Mouse (Mus musculus) stomach, embryonic 15.5 days (tissue): ENCODE measurements at regions not wholly inside any gene's neighbourhood (a gene's known extent, or its start where the extent isn't known, plus 50 kb on each side); places are given as distances from the start of the nearest gene placed in this dataset.

ENCODE experiments used
- ATAC-seq: fragments of 200-750 bp; cut with Nextera tagmentation; 2 replicates; pipeline ENCODE4 v1.8.0; 2017; ENCODE audit warnings: low read depth, moderate number of reproducible peaks, moderate TSS enrichment; ENCODE audit not compliant: insufficient read depth, low FRiP score
- H3K27ac ChIP-seq: fragments of 300-500 bp; sonication (generic); 2 replicates; pipeline ENCODE4 v1.5.1; 2015; ENCODE audit warnings: mild to moderate bottlenecking, inconsistent platforms
- H3K27me3 ChIP-seq: fragments of 300-500 bp; sonication (generic); replicated peaks from 2 replicates; pipeline ENCODE4 v1.6.1; 2015; ENCODE audit warnings: inconsistent platforms
- H3K36me3 ChIP-seq: fragments of 300-500 bp; sonication (generic); 2 replicates; pipeline ENCODE4 v1.6.1; 2015; ENCODE audit warnings: inconsistent platforms
- H3K4me1 ChIP-seq: fragments of 300-500 bp; sonication (generic); 2 replicates; pipeline ENCODE4 v1.6.1; 2015; ENCODE audit warnings: inconsistent platforms
- H3K4me2 ChIP-seq: fragments of 300-500 bp; sonication (generic); 2 replicates; pipeline ENCODE4 v1.6.1; 2015; ENCODE audit warnings: mild to moderate bottlenecking, inconsistent platforms
- H3K4me3 ChIP-seq: fragments of 300-500 bp; sonication (generic); replicated peaks from 2 replicates; pipeline ENCODE4 v1.5.1; 2015; ENCODE audit warnings: inconsistent platforms
- H3K9ac ChIP-seq: fragments of 300-500 bp; sonication (generic); 2 replicates; pipeline ENCODE4 v1.6.1; 2015; ENCODE audit warnings: inconsistent platforms
- H3K9me3 ChIP-seq: fragments of 300-500 bp; sonication (generic); 2 replicates; pipeline ENCODE4 v1.6.1; 2016; ENCODE audit warnings: inconsistent platforms
- WGBS: fragments of 180-500 bp; shearing (Covaris S2); methylation state at CpG from one replicate; pipeline ENCODE4 v1.1.7; 2015; 5-methylcytosine and 5-hydroxymethylcytosine counted together

DNA sequence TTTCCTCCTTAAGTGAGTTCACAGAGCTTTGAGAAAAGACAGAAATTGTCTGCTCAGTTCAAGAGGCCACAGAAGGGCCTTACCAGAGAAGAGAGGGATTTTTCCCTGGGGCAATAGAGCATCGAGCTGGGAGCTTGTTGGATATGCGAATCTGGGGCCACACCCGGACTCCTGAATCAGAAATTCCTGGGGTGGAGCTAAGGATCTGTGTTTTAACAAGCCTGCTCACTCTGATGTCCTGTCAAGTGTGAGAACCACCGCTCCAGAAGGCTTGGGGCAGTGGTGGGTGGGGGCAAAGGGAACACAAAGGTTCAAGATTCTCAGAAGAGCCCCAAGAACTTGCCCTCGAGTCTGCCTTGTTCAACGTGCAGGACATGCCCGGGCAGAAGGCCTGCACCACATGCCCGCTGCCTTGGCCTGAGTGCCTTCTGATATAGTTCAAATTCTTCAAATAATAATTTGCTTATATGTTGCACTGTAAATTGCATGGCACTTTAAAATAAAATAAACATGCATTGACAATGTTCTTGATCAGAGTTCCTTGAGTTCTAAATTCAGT is 241.3 kb upstream of the Hes1 start:
- Histone ChIP-seq H3K4me1 (peaks cover 11% of the 10 kb centered on the region; the same call in 1 of the 2 replicates), H3K36me3 (no peaks in the 10 kb centered on the region), H3K4me3 (no peak overlapping the region), H3K27ac (peak overlapping the region; percentile 54; the same call in 1 of the 2 replicates), H3K9ac (no peak overlapping the region), H3K9me3 (no peaks in the 10 kb centered on the region), H3K27me3 (no peaks in the 10 kb centered on the region), H3K4me2 (no peak overlapping the region)
- ATAC-seq: no peak
- WGBS: 55% methylated on average over 8 of the region's 8 CpGs

DNA sequence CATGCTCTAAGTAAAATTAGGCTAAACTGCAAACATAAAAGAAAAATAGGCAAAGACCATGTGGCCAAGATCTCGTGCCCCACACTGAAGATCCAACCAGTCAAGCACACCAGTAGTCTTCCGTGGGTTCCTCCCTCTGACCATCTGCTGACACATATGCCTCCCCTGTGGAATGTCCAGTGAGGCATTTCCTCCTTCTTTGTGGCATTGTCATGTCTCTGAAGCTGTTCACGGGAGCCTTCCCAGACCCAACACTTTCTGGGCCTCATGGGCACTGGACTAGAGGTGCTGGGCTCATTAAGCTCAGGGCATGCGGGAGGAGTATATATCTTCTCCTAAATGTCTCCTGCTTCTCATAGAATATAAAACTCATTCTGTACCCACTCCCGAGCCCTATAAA is 237.3 kb upstream of the Hes1 start:
- Histone ChIP-seq H3K4me1 (0 out of 2 replicates have a peak, but pooled peaks cover 9% of the 10 kb centered on the region), H3K9me3 (no peaks in the 10 kb centered on the region), H3K9ac (no peak overlapping the region), H3K4me2 (no peak overlapping the region), H3K4me3 (no peak overlapping the region), H3K27me3 (no peaks in the 10 kb centered on the region), H3K27ac (no peak overlapping the region), H3K36me3 (no peaks in the 10 kb centered on the region)
- no peak for ATAC-seq
- 81% methylated on average over 5 of the region's 5 CpGs for WGBS

DNA sequence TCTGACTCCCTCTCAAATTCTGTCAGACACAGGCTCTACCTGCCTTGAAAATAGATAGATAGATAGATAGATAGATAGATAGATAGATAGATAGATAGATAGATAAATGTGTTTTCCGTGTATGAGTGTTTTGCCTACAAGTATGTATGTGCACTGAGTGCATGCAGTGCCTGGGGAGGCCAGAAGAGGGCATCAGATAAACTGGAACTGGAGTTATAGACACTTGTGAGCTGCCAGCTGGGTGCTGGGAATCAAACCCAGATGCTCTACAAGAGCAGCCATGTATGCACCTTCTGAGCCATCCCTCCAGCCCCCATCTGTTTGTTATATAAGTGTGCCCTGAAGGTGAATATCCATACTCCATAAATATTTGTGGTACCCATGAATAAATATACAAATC is 236.4 kb upstream of the Hes1 start:
- Histone ChIP-seq H3K27me3 (no peaks in the 10 kb centered on the region), H3K4me3 (no peak overlapping the region), H3K9ac (no peak overlapping the region), H3K4me2 (no peak overlapping the region), H3K9me3 (no peaks in the 10 kb centered on the region), H3K36me3 (no peaks in the 10 kb centered on the region), H3K4me1 (0 out of 2 replicates have a peak, but pooled peaks cover 3% of the 10 kb centered on the region), H3K27ac (no peak overlapping the region)
- WGBS: 93% methylated on average over 1 of the region's 1 CpGs
- no peak for ATAC-seq

GRCm38 (mm10) chr16:29829457-29829856 is 234.7 kb upstream of the Hes1 start:
- no peak overlapping the region for H3K27ac ChIP-seq
- no peak overlapping the region for H3K9ac ChIP-seq
- no peaks in the 10 kb centered on the region for H3K9me3 ChIP-seq
- no peak overlapping the region for H3K4me3 ChIP-seq
- H3K27me3 ChIP-seq: no peaks in the 10 kb centered on the region
- WGBS: 89% methylated on average over 9 of the region's 9 CpGs
- no peaks in the 10 kb centered on the region for H3K4me1 ChIP-seq
- no peaks in the 10 kb centered on the region for H3K36me3 ChIP-seq
- no peak for ATAC-seq
- H3K4me2 ChIP-seq: no peak overlapping the region

- no peak overlapping the region for H3K27ac ChIP-seq
- no peak for ATAC-seq
- H3K36me3 ChIP-seq: no peaks in the 10 kb centered on the region
- H3K9ac ChIP-seq: no peak overlapping the region
- H3K4me3 ChIP-seq: no peak overlapping the region
- no peaks in the 10 kb centered on the region for H3K4me1 ChIP-seq
- no peaks in the 10 kb centered on the region for H3K9me3 ChIP-seq
- no peak overlapping the region for H3K4me2 ChIP-seq
- no peaks in the 10 kb centered on the region for H3K27me3 ChIP-seq
These were observed 234.1 kb upstream of the Hes1 start for GRCm38 (mm10) chr16:29830101-29830500.

GRCm38 (mm10) chr16:29833298-29833697 is 230.9 kb upstream of the Hes1 start:
- Histone ChIP-seq H3K36me3 (no peaks in the 10 kb centered on the region), H3K27me3 (no peaks in the 10 kb centered on the region), H3K9me3 (no peaks in the 10 kb centered on the region), H3K4me3 (no peak overlapping the region), H3K27ac (no peak overlapping the region), H3K4me2 (no peak overlapping the region), H3K4me1 (0 out of 2 replicates have a peak, but pooled peaks cover 7% of the 10 kb centered on the region), H3K9ac (no peak overlapping the region)
- ATAC-seq: no peak
- WGBS: 70% methylated on average over 11 of the region's 11 CpGs

- H3K27me3 ChIP-seq: no peaks in the 10 kb centered on the region
- H3K4me1 ChIP-seq: peaks cover 9% of the 10 kb centered on the region
- no peak overlapping the region for H3K4me2 ChIP-seq
- H3K4me3 ChIP-seq: no peak overlapping the region
- ATAC-seq: no peak
- no peak overlapping the region for H3K9ac ChIP-seq
- no peaks in the 10 kb centered on the region for H3K9me3 ChIP-seq
- no peaks in the 10 kb centered on the region for H3K36me3 ChIP-seq
- no peak overlapping the region for H3K27ac ChIP-seq
- WGBS: 70% methylated on average over 6 of the region's 6 CpGs
These were observed 230.3 kb upstream of the Hes1 start for GRCm38 (mm10) chr16:29833875-29834274.

GRCm38 (mm10) chr16:29834669-29835068 is 229.5 kb upstream of the Hes1 start:
- Histone ChIP-seq H3K27ac (no peak overlapping the region), H3K4me2 (no peak overlapping the region), H3K4me1 (peaks cover 17% of the 10 kb centered on the region), H3K9me3 (no peaks in the 10 kb centered on the region), H3K36me3 (no peaks in the 10 kb centered on the region), H3K9ac (no peak overlapping the region), H3K27me3 (no peaks in the 10 kb centered on the region), H3K4me3 (no peak overlapping the region)
- WGBS: 59% methylated on average over 6 of the region's 6 CpGs
- ATAC-seq: no peak

DNA sequence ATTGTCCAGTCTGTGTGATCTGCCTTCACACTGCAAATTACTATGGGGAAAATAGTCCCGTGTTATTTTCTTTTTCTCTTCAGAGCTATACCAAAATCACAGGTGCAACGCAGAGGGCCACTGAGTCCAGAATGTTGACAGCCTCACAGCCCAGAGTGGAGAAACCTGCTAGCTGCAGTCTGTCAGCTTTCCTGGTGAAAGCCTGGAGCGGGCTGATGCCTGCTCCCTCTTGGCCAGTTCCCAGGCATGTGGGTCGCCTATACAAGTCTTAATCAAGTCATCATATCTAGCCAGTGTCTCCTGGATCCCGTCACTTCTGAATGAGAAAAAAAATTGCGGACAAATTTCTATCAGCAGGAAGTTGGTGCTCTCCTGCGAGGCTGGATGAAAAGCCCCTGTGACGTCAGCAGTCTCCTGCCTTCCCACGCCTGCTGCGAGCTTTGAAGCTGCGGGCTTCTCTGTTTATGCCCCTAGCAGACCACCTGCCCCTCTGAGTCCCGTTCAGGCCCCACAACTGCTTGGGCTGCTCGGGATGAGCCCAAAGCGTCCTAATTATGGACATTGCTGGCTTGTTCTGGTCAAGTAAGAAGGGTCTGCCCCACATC is 227.1 kb upstream of the Hes1 start:
- no peaks in the 10 kb centered on the region for H3K9me3 ChIP-seq
- peak overlapping the region; percentile 29 for H3K4me2 ChIP-seq
- H3K27ac ChIP-seq: no peak overlapping the region
- H3K4me3 ChIP-seq: no peak overlapping the region
- H3K27me3 ChIP-seq: no peaks in the 10 kb centered on the region
- no peaks in the 10 kb centered on the region for H3K36me3 ChIP-seq
- ATAC-seq: no peak
- 25% methylated on average over 14 of the region's 14 CpGs for WGBS
- no peak overlapping the region for H3K9ac ChIP-seq
- H3K4me1 ChIP-seq: peaks cover 17% of the 10 kb centered on the region

GRCm38 (mm10) chr16:29837874-29838273 is 226.3 kb upstream of the Hes1 start:
- 84% methylated on average over 5 of the region's 5 CpGs for WGBS

DNA sequence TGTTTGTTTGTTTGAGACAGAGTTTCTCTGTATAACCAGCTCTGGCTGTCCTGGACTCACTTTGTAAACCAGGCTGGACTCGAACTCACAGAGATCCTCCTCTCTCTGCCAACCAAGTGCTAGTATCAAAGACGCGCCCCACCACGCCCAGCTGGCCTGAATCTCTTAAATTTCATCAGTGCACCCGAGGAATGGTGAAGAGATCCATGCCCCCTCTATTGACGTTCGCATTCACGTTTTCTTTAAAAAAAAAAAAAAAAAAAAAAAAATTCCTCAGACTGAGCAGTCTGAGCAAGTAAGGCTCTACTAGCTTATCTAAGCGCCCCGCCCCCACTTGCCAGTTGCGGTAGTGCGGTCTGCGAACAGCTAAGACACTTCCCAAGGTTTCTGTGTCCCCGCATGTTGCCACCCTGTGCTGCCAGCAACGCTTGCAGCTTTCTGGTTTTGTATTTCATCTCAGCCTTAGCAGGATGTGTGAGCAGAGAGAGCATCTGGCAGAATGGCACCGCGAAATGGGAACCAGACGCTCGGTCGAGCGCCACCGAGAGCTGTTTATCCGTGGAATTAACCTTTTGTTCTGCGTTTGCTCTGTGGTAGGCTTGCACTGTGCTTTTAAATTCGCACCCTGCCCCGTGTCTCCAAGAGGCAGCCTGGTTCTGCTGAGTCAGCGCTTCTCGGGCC is 225.1 kb upstream of the Hes1 start:
- Histone ChIP-seq H3K27me3 (no peaks in the 10 kb centered on the region), H3K9me3 (no peaks in the 10 kb centered on the region), H3K4me1 (peaks cover 17% of the 10 kb centered on the region), H3K4me3 (peak overlapping the region; percentile 32), H3K27ac (peak overlapping the region; percentile 55), H3K9ac (no peak overlapping the region), H3K4me2 (peak overlapping the region; percentile 59), H3K36me3 (no peaks in the 10 kb centered on the region)
- no peak for ATAC-seq
- WGBS: 7% methylated on average over 28 of the region's 28 CpGs

More at GRCm38 (mm10) chr16:29837874-29838273, 226.3 kb upstream of the Hes1 start:
- no peaks in the 10 kb centered on the region for H3K36me3 ChIP-seq
- no peaks in the 10 kb centered on the region for H3K27me3 ChIP-seq
- no peak for ATAC-seq
- H3K27ac ChIP-seq: no peak overlapping the region
- no peak overlapping the region for H3K4me2 ChIP-seq
- no peak overlapping the region for H3K4me3 ChIP-seq
- H3K4me1 ChIP-seq: peaks cover 17% of the 10 kb centered on the region
- H3K9ac ChIP-seq: no peak overlapping the region
- H3K9me3 ChIP-seq: no peaks in the 10 kb centered on the region

DNA sequence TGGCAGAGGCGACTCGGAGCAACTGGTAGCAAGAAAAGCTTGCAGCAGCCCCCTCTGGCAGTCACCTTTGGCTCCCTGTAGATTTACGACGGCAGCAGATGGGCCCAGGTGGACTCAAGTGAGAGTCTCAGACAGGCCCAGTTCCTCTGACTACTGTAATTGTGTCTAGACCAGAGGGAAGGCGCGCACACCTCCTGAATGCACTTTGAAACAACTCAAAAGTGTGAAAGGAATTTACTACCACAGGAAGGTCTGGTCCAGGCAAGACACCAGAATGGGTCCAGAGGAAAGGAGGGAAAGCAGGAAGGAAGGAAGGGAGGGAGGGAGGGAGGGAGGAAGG is 224.6 kb upstream of the Hes1 start:
- no peak for ATAC-seq
- peaks cover 17% of the 10 kb centered on the region for H3K4me1 ChIP-seq
- H3K4me2 ChIP-seq: peak overlapping the region; percentile 59
- no peak overlapping the region for H3K9ac ChIP-seq
- H3K4me3 ChIP-seq: peak overlapping the region; percentile 32
- H3K27ac ChIP-seq: peak overlapping the region; percentile 55
- no peaks in the 10 kb centered on the region for H3K27me3 ChIP-seq
- 28% methylated on average over 6 of the region's 6 CpGs for WGBS
- H3K9me3 ChIP-seq: no peaks in the 10 kb centered on the region
- no peaks in the 10 kb centered on the region for H3K36me3 ChIP-seq
